Comparison of ENCODE assay signal across 9 mouse cellular contexts in genomic region chr13:38633287-38634000, GRCm38 (mm10). TPM values are rescaled to one million over a fixed set of nuclear protein-coding genes. Genes with fewer than 3 reads are reported as not detected.
DNase-seq lines count a peak whose midpoint lies in the region; ATAC-seq lines count a peak whose summit lies in the region.
"Had no signal": no experiment of that assay in that cellular context is flagged by ENCODE, and none has a peak within 500 bp of the region (broad histone marks: within the 10 kb centered on the region; RNA-seq: fewer than 3 reads in every experiment).

No protein-coding gene starts in this region.

- H3K36me3 ChIP-seq in heart, embryonic 16.5 days (ENCODE audit: control insufficient read depth, insufficient read depth), result peaks cover 8% of the 10 kb centered on the region
- 0 out of 2 replicates have a peak, but pooled peaks cover 4% of the 10 kb centered on the region for H3K36me3 ChIP-seq in embryonic facial prominence, embryonic 14.5 days (ENCODE audit: control insufficient read depth, insufficient read depth, low read length)
- peaks cover 5% of the 10 kb centered on the region for H3K36me3 ChIP-seq in liver, embryonic 13.5 days

- no peaks in the 10 kb centered on the region for H3K9me3 ChIP-seq in heart, embryonic 16.5 days (replicated peaks; ENCODE audit: control insufficient read depth, low read length)
- H3K9me3 ChIP-seq in embryonic facial prominence, embryonic 14.5 days (ENCODE audit: control insufficient read depth, low read length), result no peaks in the 10 kb centered on the region
- H3K9me3 ChIP-seq in liver, embryonic 13.5 days (replicated peaks), result no peaks in the 10 kb centered on the region

- 85% methylated on average over 6 of the region's 6 CpGs for WGBS in heart, embryonic 16.5 days
- 97% methylated on average over 6 of the region's 6 CpGs for WGBS in embryonic facial prominence, embryonic 14.5 days
- WGBS in liver, embryonic 13.5 days (ENCODE audit: insufficient replicate concordance), result 66% methylated on average over 6 of the region's 6 CpGs

- no peaks in the 10 kb centered on the region for H3K27me3 ChIP-seq in heart, embryonic 16.5 days (ENCODE audit: control insufficient read depth, insufficient read depth, low read length)
- H3K27me3 ChIP-seq in embryonic facial prominence, embryonic 14.5 days (replicated peaks; ENCODE audit: control insufficient read depth, insufficient read depth, low read length), result no peaks in the 10 kb centered on the region
- no peaks in the 10 kb centered on the region for H3K27me3 ChIP-seq in liver, embryonic 13.5 days

- peaks cover 6% of the 10 kb centered on the region for H3K4me1 ChIP-seq in heart, embryonic 16.5 days (ENCODE audit: control insufficient read depth, insufficient read depth, low read length)
- H3K4me1 ChIP-seq in embryonic facial prominence, embryonic 14.5 days (ENCODE audit: control insufficient read depth, insufficient read depth, low read length), result peaks cover 6% of the 10 kb centered on the region; the same call in 1 of the 2 replicates
- H3K4me1 ChIP-seq in liver, embryonic 13.5 days (replicated peaks), result peaks cover 53% of the 10 kb centered on the region

- no peak overlapping the region for H3K4me3 ChIP-seq in heart, embryonic 16.5 days (ENCODE audit: low read length)
- H3K4me3 ChIP-seq in embryonic facial prominence, embryonic 14.5 days (ENCODE audit: low read depth, low read length), result no peak overlapping the region; the same call in 1 of the 2 replicates
- peak overlapping the region; percentile 68 for H3K4me3 ChIP-seq in liver, embryonic 13.5 days (replicated peaks)

- H3K27ac ChIP-seq in heart, embryonic 16.5 days (ENCODE audit: low read length), result no peak overlapping the region
- H3K27ac ChIP-seq in embryonic facial prominence, embryonic 14.5 days (replicated peaks; ENCODE audit: low read depth, low read length), result no peak overlapping the region
- peak overlapping the region; percentile 94 for H3K27ac ChIP-seq in liver, embryonic 13.5 days

- no peak for ATAC-seq in heart, embryonic 16.5 days (replicated peaks; ENCODE audit: extremely low read depth, insufficient read depth, low FRiP score)
- ATAC-seq in embryonic facial prominence, embryonic 14.5 days (ENCODE audit: low read depth), result no peak
- no peak for ATAC-seq in liver, embryonic 13.5 days (ENCODE audit: low read depth)
- no peak for ATAC-seq in inflammation-experienced regulatory T-cells, adult 6 months

- DNase-seq in heart, adult 11 months, result no peak
- DNase-seq in A20 (ENCODE audit: low read depth, low spot score), result peak; percentile 48
- no peak for DNase-seq in embryonic facial prominence, embryonic 14.5 days (ENCODE audit: low spot score)
- no peak for DNase-seq in liver, embryonic 13.5 days
- DNase-seq in ovary, postnatal 14 days (ENCODE audit: low spot score), result no peak
- DNase-seq in urinary bladder, postnatal 25 days (ENCODE audit: low spot score), result no peak
- DNase-seq: gastrocnemius, postnatal 14 days had no signal

- H3K4me2 ChIP-seq in heart, embryonic 16.5 days (ENCODE audit: low read depth, low read length), result peak overlapping the region; percentile 70
- peak overlapping the region; percentile 77 for H3K4me2 ChIP-seq in embryonic facial prominence, embryonic 14.5 days (ENCODE audit: low read depth, low read length)
- H3K4me2 ChIP-seq in liver, embryonic 13.5 days, result peak overlapping the region; percentile 72

- no peak overlapping the region for H3K9ac ChIP-seq in heart, embryonic 16.5 days (ENCODE audit: low read length)
- no peak overlapping the region for H3K9ac ChIP-seq in embryonic facial prominence, embryonic 14.5 days (ENCODE audit: low read depth, low read length)
- H3K9ac ChIP-seq in liver, embryonic 13.5 days, result peak overlapping the region; percentile 80

RNA-seq across cellular contexts. Expression of gene Bloc1s5, which starts 1.5 kb away (rescaled TPM):
- 18.1 and 19.7 TPM in 2 replicates for polyA plus RNA-seq in heart, embryonic 16.5 days (2015; fragmentation: Nextera tagmentation; extraction: Ambion mirVana)
- 14.9 and 15.9 TPM in 2 replicates for polyA plus RNA-seq in embryonic facial prominence, embryonic 14.5 days (2014; fragmentation: Nextera tagmentation; extraction: Ambion mirVana)
- 14.2 and 16.4 TPM in 2 replicates for polyA plus RNA-seq in liver, embryonic 13.5 days (2015; fragmentation: Nextera tagmentation; extraction: Ambion mirVana)
- polyA plus RNA-seq in inflammation-experienced regulatory T-cells, adult 6 months (2017; shearing (Covaris generic)), result 1 to 10 TPM; 5.2 to 5.7 (median 5.7) TPM

RNA-seq across cellular contexts. Expression of gene Eef1e1, which starts 25.4 kb away (rescaled TPM):
- polyA plus RNA-seq in heart, embryonic 16.5 days (2015; fragmentation: Nextera tagmentation; extraction: Ambion mirVana), result 32.3 and 35.5 TPM in 2 replicates
- polyA plus RNA-seq in embryonic facial prominence, embryonic 14.5 days (2014; fragmentation: Nextera tagmentation; extraction: Ambion mirVana), result 36.7 and 42.6 TPM in 2 replicates
- polyA plus RNA-seq in liver, embryonic 13.5 days (2015; fragmentation: Nextera tagmentation; extraction: Ambion mirVana), result 57.1 and 61.2 TPM in 2 replicates
- polyA plus RNA-seq in inflammation-experienced regulatory T-cells, adult 6 months (2017; shearing (Covaris generic)), result 10 to 100 TPM; 42.6 to 49.3 (median 45.5) TPM
